Mouse (Mus musculus) monocyte, adult 2 months (primary cell): ENCODE results near the gene Ndufb8.

ENCODE experiments used
- DNase-seq, 2 experiments: peaks; one replicate each; pipeline ENCODE4 v3.0.0; 2022; ENCODE audit warnings: low spot score in 2 of 2, low read depth in 1 of 2

Gene Ndufb8

GRCm38 (mm10) chr19:44535376-44535775 lies 19.9 kb downstream of the Ndufb8 start:
- no peak for DNase-seq

GRCm38 (mm10) chr19:44530018-44530417 lies 25.2 kb downstream of the Ndufb8 start:
- DNase-seq: no peak

DNA sequence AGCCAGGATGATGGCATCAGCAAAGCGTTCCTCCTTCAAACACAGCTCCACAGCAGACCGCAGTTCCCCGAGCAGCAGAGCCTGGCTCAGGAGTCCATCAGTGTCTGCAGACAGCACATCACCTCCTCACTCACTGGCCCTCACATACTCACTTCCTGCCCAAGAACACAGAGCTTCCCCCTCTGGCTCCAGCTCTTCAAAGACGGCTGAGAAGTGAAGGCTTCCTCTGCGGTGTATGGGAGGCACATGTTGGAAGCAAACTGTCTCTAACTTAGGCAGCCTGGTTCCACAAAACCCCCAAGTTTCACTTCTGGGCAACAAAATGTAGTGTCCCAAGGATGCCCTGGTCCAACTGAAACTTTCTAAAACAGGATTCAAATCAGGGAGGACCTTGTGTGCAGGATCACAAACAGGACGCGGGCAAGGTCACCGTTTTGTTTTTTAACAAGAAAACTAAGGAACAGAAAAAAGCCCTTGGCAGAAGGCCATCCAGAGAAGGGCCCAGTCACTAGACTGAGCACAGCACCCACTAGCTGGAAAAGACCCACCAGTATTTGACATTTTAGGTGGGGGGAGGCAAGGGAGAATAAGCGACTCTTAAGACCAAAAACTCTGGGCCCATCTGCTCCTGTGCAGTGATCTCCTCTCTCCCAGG lies 29.6 kb downstream of the Ndufb8 start:
- no peak for DNase-seq

DNA sequence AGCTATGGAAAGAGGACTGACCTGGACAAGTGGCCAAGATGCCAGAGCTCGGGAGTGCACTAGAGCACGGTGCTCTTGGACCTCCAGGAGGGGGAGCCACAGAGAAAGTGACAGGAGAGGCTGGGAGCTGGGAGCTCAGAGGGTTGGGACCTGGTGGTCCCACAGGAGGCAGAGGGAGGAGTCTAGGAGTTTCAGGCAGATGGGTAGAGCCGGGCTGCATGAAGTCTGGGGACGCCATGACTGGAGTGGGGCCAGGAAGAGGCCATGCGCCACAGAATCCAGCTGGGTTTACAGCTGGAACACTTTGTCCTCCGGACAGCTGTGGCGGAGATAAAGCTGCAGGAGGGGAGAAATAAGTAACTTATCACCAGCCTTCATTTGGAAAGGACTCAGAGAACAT lies 36.1 kb downstream of the Ndufb8 start:
- DNase-seq: no peak

GRCm38 (mm10) chr19:44517996-44518768 lies 37.1 kb downstream of the Ndufb8 start:
- DNase-seq: no peak

- DNase-seq: no peak
These were observed 39.5 kb downstream of the Ndufb8 start for GRCm38 (mm10) chr19:44515769-44516168.

GRCm38 (mm10) chr19:44514521-44515451 lies 40.5 kb downstream of the Ndufb8 start:
- DNase-seq: no peak

GRCm38 (mm10) chr19:44513921-44514482 lies 41.2 kb downstream of the Ndufb8 start:
- DNase-seq: no peak

- DNase-seq: no peak
These were observed 42.0 kb downstream of the Ndufb8 start for GRCm38 (mm10) chr19:44513054-44513833.

DNA sequence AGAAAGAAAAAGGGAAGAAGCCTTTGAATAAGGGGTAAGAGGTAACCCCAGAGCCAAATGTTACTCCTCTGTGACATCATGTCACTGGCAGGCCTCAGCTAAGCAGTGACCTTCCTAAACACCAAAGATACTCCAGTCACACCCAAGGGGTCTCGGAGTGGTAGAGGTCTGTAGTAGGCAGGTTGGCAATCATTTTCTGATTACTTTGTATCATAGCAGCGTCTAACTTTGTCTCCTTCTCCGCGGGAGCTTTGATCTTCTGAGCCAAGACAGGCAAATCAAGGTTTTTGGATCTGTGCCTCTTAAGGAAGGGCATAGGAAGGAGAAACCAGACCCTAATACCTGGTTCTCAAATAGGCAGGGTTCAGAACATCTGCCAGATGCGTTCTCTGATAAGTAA lies 42.6 kb downstream of the Ndufb8 start:
- DNase-seq: no peak

DNA sequence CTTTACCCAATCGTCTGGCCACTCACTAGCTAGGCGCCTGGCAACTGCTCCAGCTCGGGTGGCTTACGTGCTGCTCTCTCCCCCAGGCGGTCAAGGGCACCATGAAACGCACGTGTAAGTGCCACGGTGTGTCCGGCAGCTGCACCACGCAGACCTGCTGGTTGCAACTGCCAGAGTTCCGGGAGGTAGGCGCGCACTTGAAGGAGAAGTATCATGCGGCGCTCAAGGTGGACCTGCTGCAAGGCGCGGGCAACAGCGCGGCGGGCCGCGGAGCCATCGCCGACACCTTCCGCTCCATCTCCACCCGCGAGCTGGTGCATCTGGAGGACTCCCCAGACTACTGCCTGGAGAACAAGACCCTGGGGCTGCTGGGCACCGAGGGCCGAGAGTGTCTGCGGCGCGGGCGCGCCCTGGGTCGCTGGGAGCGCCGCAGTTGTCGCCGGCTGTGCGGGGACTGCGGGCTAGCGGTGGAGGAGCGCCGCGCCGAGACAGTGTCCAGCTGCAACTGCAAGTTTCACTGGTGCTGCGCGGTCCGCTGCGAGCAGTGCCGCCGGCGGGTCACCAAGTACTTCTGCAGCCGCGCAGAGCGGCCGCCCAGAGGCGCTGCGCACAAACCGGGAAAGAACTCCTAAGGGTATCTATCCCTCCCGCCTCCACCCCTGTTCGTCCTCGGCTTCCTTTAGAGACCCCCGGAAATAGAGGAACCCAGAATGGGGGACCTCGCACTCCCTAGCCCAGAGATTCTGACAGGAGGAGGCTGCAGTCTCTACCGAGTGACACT lies 43.6 kb downstream of the Ndufb8 start:
- DNase-seq: no peak

DNA sequence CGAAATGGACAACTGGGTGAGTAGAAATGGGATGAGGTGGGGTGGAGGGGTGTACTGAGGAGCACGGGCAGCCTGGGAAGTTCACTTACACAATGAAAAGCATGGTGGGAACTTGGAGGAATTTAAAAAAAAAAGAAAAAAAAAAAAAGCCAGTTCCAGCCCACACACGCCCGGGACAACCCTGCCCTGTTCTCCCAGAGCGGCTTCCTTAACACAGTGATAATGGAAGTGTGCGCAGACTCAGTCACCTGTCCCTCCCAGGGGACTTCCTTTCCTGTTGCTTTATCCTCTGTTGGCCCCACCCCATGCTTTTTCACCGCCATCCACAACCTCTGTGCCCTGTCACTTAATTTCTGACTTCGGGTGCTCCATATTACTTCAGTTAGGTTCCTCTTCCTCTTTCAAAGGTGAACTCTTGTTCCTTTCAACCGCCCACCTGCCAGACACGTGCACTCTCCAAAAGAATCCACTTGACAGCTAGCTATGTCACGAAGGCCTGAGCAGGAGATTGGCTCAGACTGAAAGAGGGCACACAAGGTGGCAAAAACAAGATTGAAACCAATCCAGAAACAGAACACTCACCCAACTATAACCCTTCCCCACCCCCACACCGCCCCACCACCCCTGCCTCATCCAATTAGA lies 44.6 kb downstream of the Ndufb8 start:
- no peak for DNase-seq

DNA sequence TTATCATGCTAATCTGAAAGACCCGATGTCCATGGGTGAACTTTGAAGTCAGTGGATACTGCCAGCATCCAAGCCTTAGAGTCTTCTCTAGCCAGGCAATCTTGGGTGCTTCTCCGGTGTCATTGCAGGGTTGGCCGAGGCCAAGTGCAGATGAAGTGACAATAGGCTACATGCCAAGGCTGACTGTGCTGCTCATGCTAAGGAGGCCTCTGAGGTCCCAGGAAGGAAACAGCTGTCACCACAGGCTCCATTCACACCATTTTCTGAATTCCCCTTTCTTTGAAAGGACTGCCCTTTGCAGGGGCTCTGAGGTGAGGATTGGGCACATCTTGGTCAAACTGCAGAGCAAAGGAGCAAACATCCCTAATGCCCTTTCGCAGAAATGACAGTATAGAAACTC lies 52.5 kb downstream of the Ndufb8 start:
- no peak for DNase-seq

DNA sequence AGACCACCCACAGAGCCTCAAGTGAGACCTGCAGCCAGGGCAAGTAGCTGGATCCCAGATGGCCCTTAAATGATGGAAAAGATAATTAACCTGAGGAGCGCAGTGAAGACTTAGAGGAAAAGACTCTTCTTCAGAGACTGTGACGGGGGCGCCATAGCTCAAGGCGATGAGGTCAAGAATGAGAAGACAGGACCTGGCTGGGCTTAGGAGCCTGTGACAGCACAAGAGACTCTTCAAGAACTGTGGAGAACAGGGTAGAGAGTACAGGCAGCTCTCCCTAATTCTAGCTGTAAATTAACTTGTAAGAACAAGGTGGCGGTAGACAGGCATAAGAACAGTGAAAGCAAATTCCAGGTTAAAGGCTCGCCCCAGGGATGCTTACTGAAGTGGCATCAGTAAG lies 53.3 kb downstream of the Ndufb8 start:
- DNase-seq: no peak

DNA sequence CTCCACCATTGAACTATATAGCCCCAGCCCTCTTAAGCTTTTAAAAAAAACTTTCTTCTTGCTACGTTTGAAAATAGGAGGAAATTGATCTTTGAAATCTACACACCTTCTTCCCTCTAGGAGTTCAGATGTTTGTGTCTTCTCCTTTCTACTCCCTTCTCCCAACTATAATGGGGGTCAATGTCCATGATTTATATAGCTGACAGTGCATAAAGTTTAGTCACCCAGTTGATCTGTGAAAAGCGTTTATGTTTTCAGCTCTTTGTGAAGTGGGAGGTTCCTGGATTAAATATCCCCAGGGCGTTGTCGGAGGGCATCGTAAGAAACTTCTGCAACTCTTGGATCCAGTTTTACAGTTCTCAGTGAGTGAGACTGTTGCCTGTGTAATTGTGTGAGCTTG lies 55.0 kb downstream of the Ndufb8 start:
- no peak for DNase-seq

DNA sequence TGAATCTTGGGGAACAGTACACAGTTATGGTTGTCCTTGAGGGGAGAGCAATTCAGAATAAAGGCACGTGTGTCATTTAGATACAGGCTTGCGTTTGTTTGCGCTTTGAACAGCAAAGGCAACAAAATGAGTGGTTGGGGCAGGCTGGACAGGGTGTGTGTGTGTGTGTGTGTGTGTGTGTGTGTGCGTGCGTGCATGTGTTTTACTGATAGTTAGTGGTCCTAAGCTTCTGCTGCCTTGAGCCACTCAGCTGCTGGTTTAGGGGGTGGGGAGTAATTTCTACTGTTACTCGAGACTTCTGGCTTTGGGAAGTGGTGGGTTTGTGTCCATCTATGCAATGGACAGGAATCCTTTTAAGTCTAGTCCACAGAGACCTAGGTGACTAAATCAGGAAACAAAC lies 56.3 kb downstream of the Ndufb8 start:
- DNase-seq: no peak
